Mouse (Mus musculus) liver, adult 2 months (tissue): ENCODE measurements around the gene Pitx3. TPM values are rescaled to one million over a fixed set of nuclear protein-coding genes. Genes with fewer than 3 reads are reported as not detected.
A peak's percentile ranks its signal among the peaks of the same experiment; 100 is the strongest.

Experiments
- DNase-seq: peaks from one replicate; pipeline ENCODE4 v3.0.0-alpha.2; 2011; ENCODE audit warnings: low read depth, low spot score; ENCODE audit errors: extremely low read depth
- H3K27ac ChIP-seq: fragments of 200-500 bp; replicated peaks from 2 replicates; pipeline ENCODE4 v1.5.1; 2012; ENCODE audit warnings: low read depth, mild to moderate bottlenecking, control low read depth, inconsistent platforms, low read length; ENCODE audit not compliant: insufficient read depth
- H3K27me3 ChIP-seq: fragments of 200-500 bp; 2 replicates; pipeline ENCODE4 v1.6.1; 2012; ENCODE audit warnings: mild to moderate bottlenecking, moderate library complexity, low read length, inconsistent platforms; ENCODE audit not compliant: control insufficient read depth, insufficient read depth
- H3K36me3 ChIP-seq: fragments of 200-500 bp; 2 replicates; pipeline ENCODE4 v1.6.1; 2012; ENCODE audit warnings: low read length, inconsistent platforms; ENCODE audit not compliant: control insufficient read depth, insufficient read depth
- H3K4me1 ChIP-seq: fragments of 200-500 bp; 2 replicates; pipeline ENCODE4 v1.6.1; 2011; ENCODE audit warnings: low read length; ENCODE audit not compliant: control insufficient read depth, insufficient read depth
- H3K4me3 ChIP-seq: fragments of 200-500 bp; 2 replicates; pipeline ENCODE4 v1.5.1; 2011; ENCODE audit warnings: low read depth, mild to moderate bottlenecking, control low read depth, low read length, moderate library complexity; ENCODE audit not compliant: insufficient read depth
- H3K79me2 ChIP-seq: fragments of 200-500 bp; 2 replicates; pipeline ENCODE4 v1.6.1; 2012; ENCODE audit warnings: inconsistent platforms, mild to moderate bottlenecking, low read length, moderate library complexity; ENCODE audit not compliant: control insufficient read depth, insufficient read depth
- H3K9ac ChIP-seq: fragments of 200-500 bp; 2 replicates; pipeline ENCODE4 v1.6.1; 2012; ENCODE audit warnings: low read depth, mild to moderate bottlenecking, control low read depth, inconsistent platforms, low read length
- CTCF ChIP-seq: fragments of 200-500 bp; IDR thresholded peaks from 2 replicates; pipeline ENCODE4 v1.5.1; 2011; ENCODE audit warnings: low read depth, low read length, control low read depth
- POLR2A ChIP-seq: fragments of 200-500 bp; IDR thresholded peaks from 2 replicates; pipeline ENCODE4 v1.6.1; 2011; ENCODE audit warnings: low read length, control low read depth; ENCODE audit not compliant: insufficient read depth; ENCODE audit errors: extremely low read depth
- WGBS: fragments of 180-500 bp; shearing (Covaris S2); methylation state at CpG from one replicate; pipeline ENCODE4 v1.1.7; 2018; 5-methylcytosine and 5-hydroxymethylcytosine counted together
- polyA plus RNA-seq: library from polyadenylated mRNA; depleted of rRNA; stranded (reverse); fragments of >200 nt; gene quantifications from 2 replicates; pipeline ENCODE4 v1.2.3, GENCODE M21; 2012
- total RNA-seq: library from RNA; depleted of rRNA; stranded (reverse); fragments of >200 nt; gene quantifications from 2 replicates; pipeline ENCODE4 v1.2.3, GENCODE M21; 2014

Pitx3 gene
- total and polyA plus RNA-seq, 2 experiments = not detected

DNA sequence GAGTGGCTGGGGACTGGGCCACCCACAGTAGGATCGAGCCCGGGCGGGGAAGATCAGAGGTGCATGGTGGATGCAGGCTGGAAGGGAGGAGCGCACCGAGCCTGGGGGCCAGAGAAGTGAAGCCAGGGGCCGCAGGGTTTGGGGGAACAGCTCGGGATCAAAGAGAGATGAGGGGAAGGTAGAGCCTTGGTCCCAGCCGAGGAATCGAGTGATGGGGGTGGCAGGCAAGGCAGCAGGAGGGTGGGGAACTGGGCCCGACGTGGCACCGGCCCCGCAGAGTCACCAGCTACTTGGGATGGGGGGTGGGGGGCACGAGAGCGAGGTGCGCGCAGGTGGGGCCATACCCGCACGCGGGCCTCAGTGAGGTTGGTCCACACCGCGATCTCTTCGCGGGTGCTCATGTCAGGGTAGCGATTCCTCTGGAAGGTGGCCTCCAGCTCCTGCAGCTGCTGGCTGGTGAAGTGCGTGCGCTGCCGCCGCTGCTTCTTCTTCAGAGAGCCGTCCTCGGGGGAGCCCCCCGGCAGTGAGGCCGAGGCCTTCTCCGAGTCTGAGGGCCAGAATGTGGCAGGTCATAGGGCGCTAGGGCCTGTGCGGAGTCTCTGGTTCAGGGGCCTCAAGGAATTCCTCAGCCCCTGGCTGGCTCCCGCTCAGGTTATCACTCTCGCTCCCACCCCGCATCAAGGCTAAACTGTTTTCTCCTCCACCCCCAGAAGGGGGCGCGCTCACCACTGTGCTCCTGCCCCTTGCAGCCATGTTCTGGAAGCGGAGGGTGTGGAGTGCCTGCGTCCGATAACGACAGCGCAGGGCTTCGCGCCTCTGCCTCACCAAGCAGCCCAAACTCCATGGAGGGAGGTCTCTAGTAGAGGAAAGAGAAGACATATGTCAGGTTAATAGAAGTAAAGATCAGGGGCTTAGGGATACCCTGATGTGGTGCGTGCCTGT lies 11.2 kb downstream of the Pitx3 start:
- peak overlapping the region; percentile 45 for H3K9ac ChIP-seq
- TF ChIP-seq POLR2A (0 out of 2 replicates have a peak, but pooled peaks have one; percentile 28), CTCF (peak; percentile 90)
- H3K27me3 ChIP-seq = no peaks in the 10 kb centered on the region

DNA sequence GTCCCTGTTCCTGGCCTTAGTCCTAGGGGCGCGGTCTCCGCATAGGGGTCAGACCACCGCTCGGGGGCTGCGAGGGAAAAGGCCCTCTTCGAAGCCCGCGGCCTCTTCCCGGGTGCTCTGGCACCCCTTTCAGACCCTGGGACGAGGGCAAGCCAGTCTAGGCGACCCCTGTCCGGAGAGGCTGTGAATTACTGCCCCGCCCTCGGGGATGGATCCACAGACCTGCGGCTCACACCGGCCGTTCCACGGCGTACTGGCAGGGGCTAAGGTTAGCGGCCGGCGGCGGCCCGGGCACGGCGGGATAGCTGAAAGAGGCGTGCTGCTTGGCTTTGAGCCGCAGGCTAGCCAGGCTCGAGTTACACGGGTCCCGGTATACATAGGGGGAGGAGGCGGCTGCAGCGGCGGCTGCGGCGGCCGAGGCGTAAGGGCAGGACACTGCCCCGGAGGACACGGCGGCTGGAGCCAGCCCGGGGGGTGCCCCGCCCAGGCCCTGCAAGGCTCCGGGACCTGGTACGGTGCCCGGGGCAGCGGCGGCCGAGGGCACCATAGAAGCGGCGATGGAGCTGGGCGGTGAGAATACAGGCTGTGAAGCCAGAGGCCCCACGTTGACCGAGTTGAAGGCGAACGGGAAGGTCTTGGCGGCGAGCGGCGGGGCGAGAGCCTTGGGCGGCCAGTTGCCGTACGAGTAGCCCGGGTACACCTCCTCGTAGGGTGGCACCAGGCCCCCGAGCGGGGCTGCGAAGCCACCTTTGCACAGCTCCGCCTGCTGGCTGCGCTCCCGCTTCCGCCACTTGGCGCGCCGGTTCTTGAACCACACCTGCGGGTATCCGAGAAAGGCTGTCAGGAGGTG lies 12.1 kb downstream of the Pitx3 start:
- Histone ChIP-seq H3K27me3 (no peaks in the 10 kb centered on the region), H3K36me3 (no peaks in the 10 kb centered on the region)

More for the DNA sequence above, 11.2 kb downstream of the Pitx3 start:
- no peak overlapping the region for H3K27ac ChIP-seq
- no peaks in the 10 kb centered on the region for H3K36me3 ChIP-seq
- no peaks in the 10 kb centered on the region for H3K79me2 ChIP-seq
- 2% methylated on average over 49 of the region's 49 CpGs for WGBS
- peaks cover 19% of the 10 kb centered on the region for H3K4me1 ChIP-seq
- peak overlapping the region; percentile 68; the same call in 1 of the 2 replicates for H3K4me3 ChIP-seq
- DNase-seq = peak; percentile 71

DNA sequence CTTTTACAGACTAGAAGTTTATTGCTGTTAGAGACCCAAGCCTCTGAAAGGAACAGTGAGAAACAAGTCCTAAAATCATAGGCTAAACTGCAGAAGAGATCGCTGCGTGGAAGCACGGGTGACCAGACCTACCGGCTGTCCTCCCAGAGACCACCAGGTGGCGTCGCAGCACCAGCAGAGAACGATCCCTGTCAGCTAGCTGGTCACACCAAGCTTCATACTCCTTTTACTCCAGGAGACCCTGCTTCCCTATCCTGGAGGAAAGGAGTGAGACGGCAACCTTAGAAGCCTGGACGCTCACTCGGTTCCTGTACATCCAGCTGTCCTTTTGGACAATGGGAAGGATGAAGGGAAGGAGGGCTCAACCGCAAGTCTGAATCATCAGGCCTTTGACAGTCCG lies 12.8 kb downstream of the Pitx3 start:
- Histone ChIP-seq H3K4me1 (peaks cover 22% of the 10 kb centered on the region), H3K36me3 (no peaks in the 10 kb centered on the region), H3K27ac (peak overlapping the region; percentile 45; the same call in 1 of the 2 replicates), H3K9ac (peak overlapping the region; percentile 71; the same call in 1 of the 2 replicates), H3K27me3 (no peaks in the 10 kb centered on the region), H3K79me2 (no peaks in the 10 kb centered on the region), H3K4me3 (peak overlapping the region; percentile 68; the same call in 1 of the 2 replicates)
- DNase-seq = peak; percentile 74
- TF ChIP-seq CTCF = peak; percentile 99
- no peak for TF ChIP-seq POLR2A
- 1% methylated on average over 12 of the region's 12 CpGs for WGBS

More for the DNA sequence above, 12.1 kb downstream of the Pitx3 start:
- H3K27ac ChIP-seq = peak overlapping the region; percentile 76
- peak; percentile 58 for TF ChIP-seq CTCF
- no peak for TF ChIP-seq POLR2A
- H3K4me3 ChIP-seq = peak overlapping the region; percentile 68
- under 1% methylated on average over 77 of the region's 79 CpGs for WGBS
- no peaks in the 10 kb centered on the region for H3K79me2 ChIP-seq
- H3K9ac ChIP-seq = peak overlapping the region; percentile 71
- peak; percentile 74 for DNase-seq
- peaks cover 22% of the 10 kb centered on the region for H3K4me1 ChIP-seq

DNA sequence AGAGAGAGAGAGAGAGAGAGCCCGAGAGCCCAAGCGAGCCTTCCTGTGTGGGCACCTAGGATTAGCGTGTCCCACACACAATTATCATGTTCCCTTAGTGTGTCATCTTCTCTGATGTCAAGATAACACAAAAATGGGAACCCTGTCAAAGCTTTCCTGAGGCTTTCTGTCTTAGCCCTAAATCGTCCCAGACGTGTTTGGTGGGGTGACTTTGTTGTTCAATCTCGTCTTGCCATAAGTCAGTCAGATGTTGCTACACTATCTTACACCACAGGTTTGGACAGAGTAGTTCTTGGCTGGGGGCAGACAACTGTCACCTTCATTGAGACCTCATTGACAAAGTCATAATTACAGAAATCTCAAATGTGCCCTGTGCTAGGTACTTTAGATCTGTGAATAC lies 15.5 kb downstream of the Pitx3 start:
- peak overlapping the region; percentile 57 for H3K4me3 ChIP-seq
- 30% methylated on average over 6 of the region's 6 CpGs for WGBS
- H3K9ac ChIP-seq = peak overlapping the region; percentile 15
- no peak overlapping the region; the same call in 1 of the 2 replicates for H3K27ac ChIP-seq
- peak; percentile 59 for DNase-seq
- no peak for TF ChIP-seq CTCF
- TF ChIP-seq POLR2A = no peak
- H3K27me3 ChIP-seq = no peaks in the 10 kb centered on the region
- peaks cover 22% of the 10 kb centered on the region for H3K4me1 ChIP-seq
- H3K79me2 ChIP-seq = no peaks in the 10 kb centered on the region
- no peaks in the 10 kb centered on the region for H3K36me3 ChIP-seq

DNA sequence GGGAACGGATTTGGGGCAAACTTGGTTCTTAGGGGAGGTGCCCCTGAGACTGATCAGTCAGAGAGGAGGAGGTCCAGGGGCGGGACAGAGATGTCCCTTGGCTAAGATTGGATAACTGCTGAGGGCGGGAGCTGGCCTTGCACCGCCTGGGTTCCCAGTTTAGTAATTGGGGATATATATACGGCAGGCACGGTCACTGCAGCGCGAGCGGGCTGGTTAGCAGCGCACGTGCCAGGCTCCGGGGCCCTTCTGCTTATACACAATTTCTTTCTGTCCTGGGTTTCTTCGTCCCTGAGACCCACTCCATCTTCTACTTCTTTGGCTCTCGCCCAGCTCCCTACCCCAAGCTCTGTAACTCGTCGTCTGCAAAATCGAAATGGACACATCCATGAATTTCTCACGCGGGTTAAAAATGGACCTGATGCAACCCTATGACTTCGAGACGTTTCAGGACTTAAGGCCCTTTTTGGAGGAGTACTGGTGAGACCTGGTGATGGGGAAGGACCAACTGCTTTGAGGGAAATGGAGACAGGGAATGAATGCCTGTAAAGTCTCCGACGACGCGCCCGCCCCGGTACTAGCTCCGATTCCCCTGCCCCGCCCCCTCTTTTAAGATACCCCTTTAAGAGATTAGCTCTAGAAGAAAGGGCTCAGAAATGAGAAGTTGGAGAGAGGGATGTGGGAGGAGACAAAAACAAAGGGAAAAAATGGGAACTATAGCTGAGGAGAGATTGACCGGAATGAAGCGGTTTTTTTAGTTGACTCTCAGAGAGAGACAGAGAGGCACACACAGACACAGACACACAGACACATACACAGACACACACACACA lies 16.2 kb downstream of the Pitx3 start, which contains the start of gene Elovl3:
Elovl3 (plus strand) TSS at position 204 of the 832 bp plus-strand sequence.
- H3K27me3 ChIP-seq = no peaks in the 10 kb centered on the region
- peak; percentile 86 for TF ChIP-seq POLR2A
- no peak for TF ChIP-seq CTCF

More for the DNA sequence above, 16.2 kb downstream of the Pitx3 start, which contains the start of gene Elovl3:
- WGBS = 4% methylated on average over 31 of the region's 31 CpGs
- peak; percentile 92 for DNase-seq
- Histone ChIP-seq H3K79me2 (no peaks in the 10 kb centered on the region), H3K36me3 (no peaks in the 10 kb centered on the region), H3K4me1 (peaks cover 22% of the 10 kb centered on the region), H3K27ac (peak within 1 kb of the TSS; percentile 86), H3K4me3 (peak within 1 kb of the TSS; percentile 57), H3K9ac (peak within 1 kb of the TSS; percentile 68)
